Mouse (Mus musculus): ENCODE data around the gene Zbtb49.

Gene Zbtb49

GRCm38 (mm10) chr5:38220328-38220912, at the start of gene Zbtb49, which contains the start of gene Lyar:
Gene Zbtb49, minus strand, starts transcription at chr5:38220457.
Gene Lyar, plus strand, starts transcription at chr5:38220470.
- peak; percentile 91 for DNase-seq

GRCm38 (mm10) chr5:38260107-38260682, 39.9 kb upstream of the Zbtb49 start, which contains the start of gene Tmem128:
Gene Tmem128, plus strand, starts transcription at chr5:38260185.
- peak; percentile 63 for DNase-seq

GRCm38 (mm10) chr5:38259455-38260106, 39.3 kb upstream of the Zbtb49 start:
- DNase-seq, result no peak

- DNase-seq, result no peak
These were observed 38.5 kb upstream of the Zbtb49 start for GRCm38 (mm10) chr5:38258773-38259146.

GRCm38 (mm10) chr5:38258034-38258772, 37.9 kb upstream of the Zbtb49 start:
- DNase-seq, result no peak

- no peak for DNase-seq
These were observed 36.3 kb upstream of the Zbtb49 start for GRCm38 (mm10) chr5:38256551-38256950.

GRCm38 (mm10) chr5:38255644-38256043, 35.4 kb upstream of the Zbtb49 start:
- no peak for DNase-seq

- DNase-seq, result no peak
These were observed 34.9 kb upstream of the Zbtb49 start for GRCm38 (mm10) chr5:38255195-38255594.

GRCm38 (mm10) chr5:38241966-38242365, 21.7 kb upstream of the Zbtb49 start:
- no peak for DNase-seq

GRCm38 (mm10) chr5:38241473-38241834, 21.2 kb upstream of the Zbtb49 start:
- no peak for DNase-seq

- no peak for DNase-seq
These were observed 20.6 kb upstream of the Zbtb49 start for GRCm38 (mm10) chr5:38240727-38241472.

- DNase-seq, result no peak
These were observed 16.4 kb upstream of the Zbtb49 start for GRCm38 (mm10) chr5:38236627-38237026.

- DNase-seq, result no peak
These were observed 15.2 kb upstream of the Zbtb49 start for GRCm38 (mm10) chr5:38235422-38235821.

GRCm38 (mm10) chr5:38219771-38220307, 418 bp downstream of the Zbtb49 start:
- no peak for DNase-seq

- DNase-seq, result no peak
These were observed 7.2 kb downstream of the Zbtb49 start for GRCm38 (mm10) chr5:38213009-38213408.

GRCm38 (mm10) chr5:38211691-38212090, 8.6 kb downstream of the Zbtb49 start:
- no peak for DNase-seq

- DNase-seq, result no peak
These were observed 11.3 kb downstream of the Zbtb49 start for GRCm38 (mm10) chr5:38208985-38209384.

- DNase-seq, result peak; percentile 35
These were observed 14.9 kb downstream of the Zbtb49 start for GRCm38 (mm10) chr5:38205303-38205726.

- DNase-seq, result no peak
These were observed 20.6 kb downstream of the Zbtb49 start for GRCm38 (mm10) chr5:38199686-38200085.

- DNase-seq, result peak; percentile 79
These were observed 22.8 kb downstream of the Zbtb49 start for GRCm38 (mm10) chr5:38197482-38197823.

GRCm38 (mm10) chr5:38196821-38197481, 23.3 kb downstream of the Zbtb49 start:
- no peak for DNase-seq

GRCm38 (mm10) chr5:38195941-38196340, 24.3 kb downstream of the Zbtb49 start:
- no peak for DNase-seq

Data from cerebellum, adult 11-12 months (tissue).